Mouse (Mus musculus) testis, adult 2 months (tissue): ENCODE measurements around the gene Ninj1.

Experiments
- CTCF ChIP-seq: fragments of 200-500 bp; IDR thresholded peaks from 2 replicates; pipeline ENCODE4 v1.5.1; 2012; ENCODE audit warnings: low read depth, mild to moderate bottlenecking, inconsistent platforms, low read length, moderate library complexity; ENCODE audit not compliant: control insufficient read depth, insufficient read depth, insufficient replicate concordance
- POLR2A ChIP-seq: fragments of 200-500 bp; IDR thresholded peaks from 2 replicates; pipeline ENCODE4 v1.6.1; 2012; ENCODE audit warnings: low read depth, mild to moderate bottlenecking, inconsistent platforms, low read length, moderate library complexity; ENCODE audit not compliant: control insufficient read depth

DNA sequence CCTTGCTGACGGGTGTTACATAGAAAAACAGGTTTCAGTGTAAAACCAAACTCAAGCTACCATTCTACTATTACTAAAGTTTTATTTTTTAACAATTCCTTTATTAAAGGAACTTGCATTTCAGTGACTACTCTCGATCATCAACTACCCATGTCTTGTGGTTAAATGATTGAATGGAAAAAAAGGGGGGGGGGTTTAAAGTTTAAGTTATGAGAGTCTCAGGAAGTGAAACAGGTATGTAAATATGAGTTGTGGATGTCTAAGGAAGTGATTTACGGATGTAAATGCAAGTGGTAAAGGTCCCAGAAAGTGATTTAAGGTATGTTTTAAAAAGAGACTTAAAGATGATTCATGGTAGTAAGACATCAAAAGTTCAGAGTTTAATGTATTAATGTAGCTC lies 37.9 kb downstream of the Ninj1 start:
- TF ChIP-seq CTCF (no peak), POLR2A (no peak)
